Mouse (Mus musculus) G1E (cell line): ENCODE results near the gene Gsto2. TPM values are rescaled to one million over a fixed set of nuclear protein-coding genes. Genes with fewer than 3 reads are reported as not detected.

Experiments used
- ATAC-seq: 2 replicates; pipeline ENCODE4 v1.8.0; 2016; ENCODE audit warnings: mild to moderate bottlenecking; ENCODE audit not compliant: insufficient number of reproducible peaks, poor library complexity, low FRiP score, severe bottlenecking; ENCODE audit errors: extremely low read depth
- DNase-seq: peaks from one replicate; pipeline ENCODE4 v3.0.0; 2012; ENCODE audit warnings: low spot score
- H3K27me3 ChIP-seq: 2 replicates; pipeline ENCODE4 v1.6.1; 2012; ENCODE audit warnings: mild to moderate bottlenecking, low read length, inconsistent platforms; ENCODE audit not compliant: insufficient read depth
- H3K36me3 ChIP-seq: replicated peaks from 2 replicates; pipeline ENCODE3; 2012; ENCODE audit warnings: mild to moderate bottlenecking, inconsistent platforms
- H3K4me1 ChIP-seq: 2 replicates; pipeline ENCODE4 v1.6.1; 2012; ENCODE audit warnings: low read depth, low read length, inconsistent platforms, mixed read lengths; ENCODE audit not compliant: insufficient read depth
- H3K4me3 ChIP-seq: 2 replicates; pipeline ENCODE4 v1.5.1; 2012; ENCODE audit warnings: low read depth, mild to moderate bottlenecking, inconsistent platforms, low read length, moderate library complexity, mixed read lengths
- H3K9me3 ChIP-seq: replicated peaks from 2 replicates; pipeline ENCODE4 v1.6.1; 2012; ENCODE audit warnings: inconsistent platforms
- CTCF ChIP-seq: IDR thresholded peaks from 2 replicates; pipeline ENCODE4 v1.5.1; 2012; ENCODE audit warnings: low read depth, low read length, inconsistent platforms, mixed read lengths
- GATA1 ChIP-seq: IDR thresholded peaks from 2 replicates; pipeline ENCODE4 v1.6.1; 2012; ENCODE audit warnings: borderline replicate concordance, low read length, inconsistent platforms, mixed read lengths
- GATA2 ChIP-seq: IDR thresholded peaks from 2 replicates; pipeline ENCODE4 v1.6.1; 2012; ENCODE audit warnings: low read depth, low read length, inconsistent platforms, borderline replicate concordance
- POLR2AphosphoS5 ChIP-seq: IDR thresholded peaks from 2 replicates; pipeline ENCODE4 v1.6.1; 2012; ENCODE audit warnings: low read depth, low read length, inconsistent platforms; ENCODE audit not compliant: insufficient replicate concordance
- TAL1 ChIP-seq: conservative IDR thresholded peaks from 2 replicates; pipeline ENCODE4 v1.6.1; 2012; ENCODE audit warnings: low read depth, low read length, inconsistent platforms, mixed read lengths
- polyA plus RNA-seq: library from polyadenylated mRNA; stranded (reverse); fragments of >175 nt; gene quantifications from 2 replicates; pipeline ENCODE4 v1.2.3, GENCODE M21; 2012
- total RNA-seq, 2 experiments: library from RNA; stranded (forward) in 1 of 2; stranded (reverse) in 1 of 2; fragments of 200-1000 nt in 1 of 2; fragments of >200 nt in 1 of 2; fragmentation: Nextera tagmentation in 1 of 2; gene quantifications; 2 replicates each; pipeline ENCODE4 v1.2.3; 2014 to 2017

Gsto2 gene
- total and polyA plus RNA-seq, 3 experiments, result 0.11 to 4.7 (median 0.76) TPM

DNA sequence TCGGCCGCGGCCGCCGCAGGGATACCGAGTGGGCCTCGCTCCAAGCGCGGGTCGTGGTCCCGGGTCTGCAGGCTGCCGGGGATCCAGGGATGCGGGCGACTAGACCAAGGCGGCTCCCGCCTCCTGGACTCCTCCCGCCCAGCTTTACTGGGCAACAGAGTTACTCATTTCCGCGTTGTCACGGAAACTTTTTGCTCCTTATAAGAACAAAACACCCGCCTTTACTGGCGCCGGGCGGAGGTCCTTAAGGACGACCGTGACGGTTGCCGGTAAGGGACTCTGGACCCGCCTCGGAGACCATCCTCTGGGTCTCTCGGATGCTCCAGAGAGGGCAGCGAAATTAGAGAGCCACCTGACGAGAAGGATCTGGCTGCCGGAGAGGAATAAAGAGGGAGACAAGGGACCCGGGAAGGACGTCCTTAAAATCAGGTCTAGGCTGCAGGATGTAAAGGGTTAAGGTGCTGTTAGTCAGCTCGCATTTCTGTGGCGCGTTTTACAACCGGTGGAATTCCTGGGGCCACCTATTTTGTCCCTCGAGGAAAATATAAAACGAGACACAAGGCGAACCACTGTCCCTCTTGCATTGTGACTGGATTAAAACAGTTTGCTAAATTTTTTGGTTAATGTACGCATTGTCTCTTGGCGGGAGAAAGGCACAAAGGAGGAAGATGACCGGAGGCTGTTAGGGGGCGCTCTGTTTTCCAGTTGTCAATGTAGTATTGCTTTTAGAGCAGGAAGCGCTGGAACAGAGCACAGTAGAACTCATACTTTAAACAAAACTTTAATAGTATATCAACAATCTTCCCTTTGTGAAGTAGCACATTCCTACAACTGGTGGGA is 54.0 kb downstream of the Gsto2 start, which contains the start of the genes Cfap43 and Itprip:
Gene Cfap43 (minus strand): TSS at position 162 of the 840 bp plus-strand sequence.
Gene Itprip (minus strand): TSS at position 174 of the 840 bp plus-strand sequence.
- peak within 1 kb of the TSS; percentile 80 for H3K4me3 ChIP-seq
- no peak for TF ChIP-seq GATA2
- TF ChIP-seq POLR2AphosphoS5, result no peak
- no peak for TF ChIP-seq TAL1
- TF ChIP-seq CTCF, result no peak
- no peak for TF ChIP-seq GATA1
- DNase-seq, result peak; percentile 27
- H3K9me3 ChIP-seq, result peaks cover 27% of the 10 kb centered on the region
- peaks cover 6% of the 10 kb centered on the region for H3K36me3 ChIP-seq
- H3K4me1 ChIP-seq, result peaks cover 17% of the 10 kb centered on the region
- peak; percentile 48 for ATAC-seq
- no peaks in the 10 kb centered on the region for H3K27me3 ChIP-seq

DNA sequence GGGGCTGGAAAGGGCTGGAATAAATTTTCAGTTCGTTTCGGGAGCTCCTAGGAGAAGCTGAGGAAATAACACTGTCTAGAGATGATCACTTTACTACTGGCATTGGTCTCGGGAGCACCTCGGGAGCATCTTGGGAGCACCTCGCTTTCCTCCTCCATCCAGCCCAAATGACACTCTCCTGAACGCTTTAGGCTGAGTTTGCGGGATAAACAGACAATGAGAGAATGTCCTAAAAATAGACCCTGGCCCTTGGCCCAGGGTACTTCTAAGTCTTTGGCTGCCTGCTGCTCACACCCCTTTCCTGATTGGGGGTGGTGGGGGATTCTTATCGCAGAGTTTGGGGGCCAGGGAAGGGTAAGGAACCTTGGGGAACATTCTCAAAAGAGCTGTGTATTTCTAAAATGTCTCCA is 54.6 kb downstream of the Gsto2 start:
- H3K4me3 ChIP-seq, result peak overlapping the region; percentile 80; the same call in 1 of the 2 replicates
- ATAC-seq, result no peak
- peaks cover 25% of the 10 kb centered on the region for H3K9me3 ChIP-seq
- H3K36me3 ChIP-seq, result peaks cover 2% of the 10 kb centered on the region
- no peaks in the 10 kb centered on the region for H3K27me3 ChIP-seq
- DNase-seq, result no peak
- TF ChIP-seq GATA2, result no peak
- TF ChIP-seq POLR2AphosphoS5, result no peak
- no peak for TF ChIP-seq GATA1
- no peak for TF ChIP-seq CTCF
- TF ChIP-seq TAL1, result no peak
- H3K4me1 ChIP-seq, result peaks cover 17% of the 10 kb centered on the region

DNA sequence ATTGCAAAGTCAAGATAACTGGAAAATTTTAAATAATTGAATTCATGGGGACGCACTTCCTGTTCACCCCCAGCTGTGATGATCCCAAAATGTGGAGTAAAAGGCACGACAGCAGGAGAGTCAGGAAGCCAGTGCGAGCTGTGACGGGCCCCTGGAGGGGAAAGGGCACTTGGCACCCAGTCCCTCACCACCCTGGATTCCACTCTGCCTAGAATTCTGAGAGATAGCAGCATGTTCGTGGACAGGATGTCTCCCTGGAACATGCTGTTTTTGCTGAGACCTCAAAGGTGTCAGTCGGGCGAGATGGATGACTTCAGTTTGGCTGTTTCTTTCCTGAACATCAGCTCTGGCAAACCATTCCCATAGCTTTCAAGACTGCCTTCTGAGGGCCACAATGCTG is 60.5 kb downstream of the Gsto2 start:
- ATAC-seq (no peak), DNase-seq (no peak)
- H3K4me1 ChIP-seq, result no peaks in the 10 kb centered on the region
- no peak for TF ChIP-seq GATA2
- TF ChIP-seq CTCF, result no peak
- H3K9me3 ChIP-seq, result peaks cover 13% of the 10 kb centered on the region
- H3K27me3 ChIP-seq, result 0 out of 2 replicates have a peak, but pooled peaks cover 4% of the 10 kb centered on the region
- H3K4me3 ChIP-seq, result no peak overlapping the region
- H3K36me3 ChIP-seq, result no peaks in the 10 kb centered on the region

DNA sequence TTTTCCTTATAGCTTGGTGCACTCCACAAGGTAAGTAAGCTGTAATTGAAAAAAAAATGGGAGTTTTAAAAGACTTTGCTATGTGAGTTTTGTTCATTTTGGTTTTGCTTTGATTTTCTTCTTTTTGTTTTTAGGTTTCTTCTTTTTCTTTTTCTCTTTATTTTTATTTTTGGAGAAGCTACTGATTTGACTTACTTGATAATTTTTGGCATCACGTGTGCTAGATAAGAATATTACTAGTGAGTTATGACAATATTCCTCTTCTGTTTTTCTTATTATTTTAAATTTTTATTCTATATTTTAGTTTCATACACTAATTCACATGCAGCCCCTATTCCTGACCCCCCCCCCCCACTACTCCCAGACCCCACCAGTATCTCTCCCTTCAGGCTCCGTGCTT is 61.7 kb downstream of the Gsto2 start:
- DNase-seq, result no peak
- H3K36me3 ChIP-seq, result no peaks in the 10 kb centered on the region
- peaks cover 20% of the 10 kb centered on the region for H3K9me3 ChIP-seq
- no peaks in the 10 kb centered on the region for H3K4me1 ChIP-seq
- no peak for ATAC-seq
- H3K4me3 ChIP-seq, result no peak overlapping the region
- H3K27me3 ChIP-seq, result 0 out of 2 replicates have a peak, but pooled peaks cover 4% of the 10 kb centered on the region
- TF ChIP-seq GATA2 (no peak), POLR2AphosphoS5 (no peak), GATA1 (no peak), TAL1 (no peak), CTCF (no peak)

DNA sequence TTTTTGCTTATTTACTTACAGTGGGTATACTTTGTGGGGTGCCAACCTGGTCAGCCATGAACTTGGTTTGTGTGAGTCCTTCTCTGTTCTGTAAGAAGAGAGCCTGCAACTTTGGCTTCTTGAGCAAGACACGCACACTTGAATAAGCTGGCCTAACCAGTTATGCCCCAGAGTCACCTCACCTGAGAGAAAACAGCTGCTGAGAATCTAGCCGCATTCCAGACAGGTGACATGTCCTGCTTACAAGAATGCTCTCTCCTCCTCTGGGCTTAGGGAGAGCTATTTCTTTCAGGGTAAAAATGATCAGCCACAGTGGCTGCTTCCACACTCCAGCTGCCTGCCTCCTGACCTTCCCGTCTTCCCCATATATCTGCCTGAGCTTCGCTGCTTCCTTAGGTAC is 63.7 kb downstream of the Gsto2 start:
- H3K9me3 ChIP-seq, result peaks cover 21% of the 10 kb centered on the region
- ATAC-seq, result no peak
- no peaks in the 10 kb centered on the region for H3K36me3 ChIP-seq
- H3K27me3 ChIP-seq, result 0 out of 2 replicates have a peak, but pooled peaks cover 4% of the 10 kb centered on the region
- H3K4me1 ChIP-seq, result no peaks in the 10 kb centered on the region
- DNase-seq, result no peak
- TF ChIP-seq GATA1 (no peak), TAL1 (no peak), POLR2AphosphoS5 (no peak), CTCF (no peak), GATA2 (no peak)
- no peak overlapping the region for H3K4me3 ChIP-seq

DNA sequence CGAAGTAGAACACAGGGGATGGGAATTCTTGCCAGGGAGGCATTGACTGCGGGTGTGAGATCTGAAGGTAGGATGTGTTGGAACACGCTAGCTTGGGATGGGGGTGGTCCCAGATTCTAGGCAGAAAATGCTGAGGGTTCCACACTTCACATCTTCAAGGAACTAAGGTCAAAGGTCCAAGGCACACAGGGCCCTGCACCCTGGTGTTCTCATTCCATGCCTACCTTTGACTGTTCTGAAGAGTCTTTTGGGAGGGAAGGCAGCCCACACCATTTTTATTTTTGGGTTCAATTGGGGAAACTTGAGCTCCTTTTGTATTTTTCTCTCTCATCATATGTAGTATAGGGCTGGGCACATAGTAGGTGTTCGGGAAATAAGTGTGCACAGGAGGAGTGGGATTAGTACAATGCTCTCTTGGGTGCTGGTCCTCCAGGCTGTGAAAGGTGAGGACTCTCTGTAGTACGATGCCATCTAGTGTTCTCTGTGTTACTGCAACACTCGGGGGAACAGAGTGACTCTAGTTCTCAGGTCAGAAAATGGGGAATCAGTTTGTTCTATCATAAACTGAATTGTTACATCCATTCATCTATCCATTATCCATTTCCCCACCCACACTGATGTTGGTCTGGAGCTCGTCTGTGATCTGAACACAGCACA is 66.8 kb downstream of the Gsto2 start:
- Histone ChIP-seq H3K27me3 (no peaks in the 10 kb centered on the region), H3K4me3 (no peak overlapping the region), H3K4me1 (no peaks in the 10 kb centered on the region), H3K36me3 (no peaks in the 10 kb centered on the region), H3K9me3 (peaks cover 24% of the 10 kb centered on the region)
- no peak for TF ChIP-seq TAL1
- no peak for TF ChIP-seq CTCF
- TF ChIP-seq GATA2, result no peak
- TF ChIP-seq POLR2AphosphoS5, result no peak
- TF ChIP-seq GATA1, result no peak
- ATAC-seq, result no peak
- DNase-seq, result peak; percentile 12
